Mouse (Mus musculus): ENCODE results near the gene Ddah1.

- no peak for TF ChIP-seq CTCF (IDR thresholded peaks at IDR 0.05; ENCODE audit: low read depth)
- TF ChIP-seq EP300 (IDR thresholded peaks at IDR 0.05; ENCODE audit: low read depth), result no peak
These were observed 58.3 kb downstream of the Ddah1 start for GRCm38 (mm10) chr3:145816807-145817206.

Measured in heart, postnatal 0 days (tissue).